Mouse (Mus musculus) olfactory bulb, adult 2 months (tissue): ENCODE measurements around the gene Slco4a1.

Experiments
- CTCF ChIP-seq: fragments of 200-500 bp; IDR thresholded peaks from 2 replicates; pipeline ENCODE4 v1.5.1; 2012; ENCODE audit warnings: low read depth, mild to moderate bottlenecking, low read length, moderate library complexity; ENCODE audit not compliant: insufficient read depth
- POLR2A ChIP-seq: fragments of 200-500 bp; IDR thresholded peaks from 2 replicates; pipeline ENCODE4 v1.6.1; 2012; ENCODE audit warnings: mild to moderate bottlenecking, low read depth, low read length, moderate library complexity; ENCODE audit not compliant: insufficient read depth

DNA sequence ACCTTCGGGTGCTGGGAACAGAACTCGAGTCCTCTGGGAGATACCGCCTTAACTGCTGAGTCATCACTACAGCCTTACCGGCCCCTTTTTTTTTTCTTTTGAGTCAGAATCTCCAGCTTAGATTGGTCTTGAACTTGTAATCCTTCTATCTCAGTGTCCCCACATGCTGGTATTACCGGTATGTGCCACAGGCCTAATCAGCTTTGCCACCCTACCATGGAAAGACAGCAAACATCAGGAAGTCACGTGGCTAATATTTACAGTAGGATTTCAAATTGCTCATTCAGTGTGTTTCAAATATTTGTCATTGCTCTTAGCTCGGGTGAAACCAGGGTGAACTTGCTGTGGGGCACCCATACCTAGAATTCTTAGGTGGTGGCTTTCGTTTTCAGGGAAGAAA, 6.5 kb downstream of the Slco4a1 start:
- TF ChIP-seq CTCF (no peak), POLR2A (no peak)
